Mouse (Mus musculus) heart, postnatal 0 days (tissue): ENCODE data around the gene Ptpn13.

Experiments used
- CTCF ChIP-seq: IDR thresholded peaks from 2 replicates; pipeline ENCODE4 v1.5.1; 2016; ENCODE audit warnings: antibody characterized with exemption, control low read depth, low read depth
- EP300 ChIP-seq: IDR thresholded peaks from 2 replicates; pipeline ENCODE4 v1.6.1; 2016; ENCODE audit warnings: antibody characterized with exemption, low read depth

DNA sequence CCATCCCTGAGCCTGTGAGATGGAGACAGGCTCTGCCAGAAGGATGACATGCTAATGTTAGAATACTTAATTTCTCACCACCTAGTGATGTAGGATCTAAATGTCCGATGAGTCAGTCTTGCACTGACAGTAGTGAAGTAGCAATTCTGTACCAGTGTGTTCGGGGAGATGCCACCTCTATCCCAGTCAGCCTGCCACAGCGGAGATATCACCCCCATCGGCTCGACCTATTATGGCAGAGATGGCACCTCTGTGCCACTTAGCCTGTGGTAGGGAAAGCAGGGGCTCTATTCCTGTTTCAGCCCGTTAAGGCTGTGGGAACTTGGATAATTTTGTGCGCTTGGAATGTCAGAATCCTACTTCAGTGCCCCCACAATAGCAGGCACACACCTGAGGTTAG lies 62.0 kb downstream of the Ptpn13 start:
- TF ChIP-seq EP300: no peak
- no peak for TF ChIP-seq CTCF
